9 mouse cellular contexts compared by ENCODE assay signal in the genomic region with DNA sequence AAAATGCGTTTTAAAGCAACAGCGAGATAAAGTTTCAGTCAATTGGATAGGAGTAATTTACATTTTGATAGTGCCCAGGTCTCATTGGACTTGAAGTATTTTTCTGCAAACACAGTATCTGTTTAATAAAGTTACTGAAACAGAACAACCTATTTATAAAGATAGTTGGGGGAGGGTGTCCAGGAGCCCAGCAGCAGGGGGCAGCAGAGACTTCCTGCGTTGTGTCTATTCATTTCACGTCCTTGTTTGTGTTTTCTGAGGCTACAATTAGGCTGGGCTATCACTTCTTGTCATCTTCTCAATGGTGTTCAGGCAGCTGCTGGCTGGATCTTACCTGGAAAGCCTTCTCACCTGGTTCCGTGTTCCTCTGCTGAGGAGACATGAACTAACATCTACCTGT. TPM values are rescaled to one million over a fixed set of nuclear protein-coding genes. Genes with fewer than 3 reads are reported as not detected.
A peak's percentile ranks its signal among the peaks of the same experiment; 100 is the strongest.
DNase-seq lines count a peak whose midpoint lies in the region; ATAC-seq and TF ChIP-seq lines count a peak whose summit lies in the region.
"Had no signal": no experiment of that assay in that cellular context is flagged by ENCODE, and none has a peak within 500 bp of the region (broad histone marks: within the 10 kb centered on the region; RNA-seq: fewer than 3 reads in every experiment).

No protein-coding gene starts in this region.

- DNase-seq in cerebellum, postnatal 10 days = peak; percentile 69 to 71
- no peak for DNase-seq in cerebellum, adult 8-10 months
- peak in 1 of 2 experiments; percentile 21 for DNase-seq in spleen, adult 2 months (ENCODE audit: low read depth in 1 of 2, low spot score in 2 of 2)
- DNase-seq in spleen, adult 12 weeks (ENCODE audit: low spot score) = no peak
- peak; percentile 53 to 70 for DNase-seq in kidney, postnatal 25 days
- DNase-seq in thymus, postnatal 10 days (ENCODE audit: low spot score in 2 of 2) = peak; percentile 18 to 68

- peak; percentile 88 for ATAC-seq in megakaryocyte progenitor cell, adult 5-6 weeks (replicated peaks; ENCODE audit: poor library complexity)

- H3K4me1 ChIP-seq in spleen, adult 2 months (ENCODE audit: control insufficient read depth, insufficient read depth, insufficient read length) = no peaks in the 10 kb centered on the region
- H3K4me1 ChIP-seq in embryonic fibroblast, embryonic 13.5 days (ENCODE audit: control insufficient read depth, insufficient read depth, low read length) = no peaks in the 10 kb centered on the region
- H3K4me1 ChIP-seq: heart, embryonic 15.5 days had no signal

- no peak overlapping the region for H3K4me3 ChIP-seq in spleen, adult 2 months (ENCODE audit: extremely low read depth, insufficient read depth, insufficient read length)
- H3K4me3 ChIP-seq in embryonic fibroblast, embryonic 13.5 days (ENCODE audit: insufficient read depth, low read length) = no peak overlapping the region
- H3K4me3 ChIP-seq: heart, embryonic 15.5 days had no signal

- no peaks in the 10 kb centered on the region for H3K36me3 ChIP-seq in spleen, adult 2 months (ENCODE audit: control insufficient read depth, insufficient read depth, low read length)
- H3K36me3 ChIP-seq: heart, embryonic 15.5 days had no signal

- H3K27ac ChIP-seq in spleen, adult 2 months (ENCODE audit: insufficient read depth, low read length) = no peak overlapping the region
- H3K27ac ChIP-seq in embryonic fibroblast, embryonic 13.5 days (ENCODE audit: insufficient read depth, low read length) = no peak overlapping the region
- H3K27ac ChIP-seq: heart, embryonic 15.5 days had no signal

- TF ChIP-seq CTCF in spleen, adult 2 months (IDR thresholded peaks at IDR 0.05; ENCODE audit: extremely low read depth, insufficient read depth, insufficient read length, insufficient replicate concordance) = peak; percentile 58; the same call in 1 of the 2 replicates
- TF ChIP-seq CTCF in embryonic fibroblast, embryonic 13.5 days (IDR thresholded peaks at IDR 0.05; ENCODE audit: borderline replicate concordance, insufficient read depth, low read length) = peak; percentile 47; the same call in 1 of the 2 replicates

- H3K27me3 ChIP-seq in spleen, adult 2 months (ENCODE audit: control insufficient read depth, insufficient read depth, low read length) = no peaks in the 10 kb centered on the region
- H3K27me3 ChIP-seq: heart, embryonic 15.5 days had no signal

- 56% methylated on average over 5 of the region's 5 CpGs for WGBS in spleen, adult 2 months

- TF ChIP-seq POLR2A in spleen, adult 2 months (IDR thresholded peaks at IDR 0.05; ENCODE audit: low read depth, low read length) = no peak
- no peak for TF ChIP-seq POLR2A in embryonic fibroblast, embryonic 13.5 days (IDR thresholded peaks at IDR 0.05; ENCODE audit: low read depth, low read length)

RNA-seq across cellular contexts. Expression of gene Aox3, which starts 43.8 kb away (rescaled TPM):
- polyA plus RNA-seq in spleen, adult 2 months (2012; rRNA removed) = 0.12 and 0.41 TPM in 2 replicates
- 0.14 and 0.15 TPM in 2 replicates for polyA plus RNA-seq in embryonic fibroblast, embryonic 13.5 days (2011; ENCODE audit: insufficient read length, low read depth, missing spikeins)
- not detected in 2 replicates for total RNA-seq in megakaryocyte progenitor cell, adult 5-6 weeks (2015)
- not detected in 2 replicates for total RNA-seq in megakaryocyte progenitor cell, adult 5-6 weeks (2017)

RNA-seq across cellular contexts. Expression of gene Aox4, which starts 53.5 kb away (rescaled TPM):
- 0.05 TPM in 1 of 2 replicates, not detected in the other for polyA plus RNA-seq in spleen, adult 2 months (2012; rRNA removed)
- not detected in 2 replicates for polyA plus RNA-seq in embryonic fibroblast, embryonic 13.5 days (2011; ENCODE audit: insufficient read length, low read depth, missing spikeins)
- not detected in 2 replicates for total RNA-seq in megakaryocyte progenitor cell, adult 5-6 weeks (2015)
- total RNA-seq in megakaryocyte progenitor cell, adult 5-6 weeks (2017) = not detected in 2 replicates

Comparison
In these comparisons a context has a peak if more than half of its experiments do, and no peak if none do; other contexts are left out.
1. DNase-seq: peak in cerebellum, postnatal 10 days (2 of 2), kidney, postnatal 25 days (2 of 2) and thymus, postnatal 10 days (2 of 2); none in cerebellum, adult 8-10 months (single experiment) and spleen, adult 12 weeks (single experiment).